Mouse (Mus musculus): ENCODE data around the gene Qars.

Qars gene

GRCm38 (mm10) chr9:108507619-108508434 is at the start of gene Qars:
Qars (plus strand) TSS chr9:108507706.
- peak; percentile 91 to 93 for DNase-seq (ENCODE audit: low spot score in 2 of 2)

DNA sequence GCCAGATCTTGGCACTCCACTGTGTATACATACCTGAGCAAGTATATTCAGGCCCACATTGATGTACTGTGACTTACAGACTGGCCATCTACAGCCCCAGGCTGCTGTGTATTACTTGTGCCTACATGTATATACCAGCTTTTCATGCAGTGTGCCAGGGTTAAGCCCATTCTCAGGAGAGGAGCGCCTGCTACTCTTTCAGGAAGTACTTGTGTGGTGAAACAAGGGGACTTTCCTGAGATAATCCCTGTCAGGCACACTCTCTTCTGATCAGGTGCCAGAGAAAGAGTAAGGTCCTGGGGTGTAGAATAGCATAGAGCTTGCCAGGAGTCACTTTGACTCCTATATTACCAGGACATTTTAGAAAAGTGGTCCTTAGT is 47.6 kb upstream of the Qars start:
- no peak for DNase-seq (ENCODE audit: low spot score in 2 of 2)

- DNase-seq (ENCODE audit: low spot score in 2 of 2): peak; percentile 79 to 87
Observed at GRCm38 (mm10) chr9:108460319-108461178, 47.0 kb upstream of the Qars start, which contains the start of gene Ccdc71. Ccdc71 (plus strand) TSS chr9:108460527.

GRCm38 (mm10) chr9:108461181-108461631 is 46.3 kb upstream of the Qars start, which contains the start of gene Klhdc8b:
Klhdc8b (minus strand) TSS chr9:108461581.
- peak in 1 of 2 experiments; percentile 17 for DNase-seq (ENCODE audit: low spot score in 2 of 2)

- peak in 1 of 2 experiments; percentile 16 for DNase-seq (ENCODE audit: low spot score in 2 of 2)
Observed at GRCm38 (mm10) chr9:108461675-108462074, 45.8 kb upstream of the Qars start.

GRCm38 (mm10) chr9:108462192-108462591 is 45.3 kb upstream of the Qars start:
- DNase-seq (ENCODE audit: low spot score in 2 of 2): peak in 1 of 2 experiments; percentile 47

- DNase-seq (ENCODE audit: low spot score in 2 of 2): peak in 1 of 2 experiments; percentile 18
Observed at GRCm38 (mm10) chr9:108463713-108464112, 43.8 kb upstream of the Qars start.

DNA sequence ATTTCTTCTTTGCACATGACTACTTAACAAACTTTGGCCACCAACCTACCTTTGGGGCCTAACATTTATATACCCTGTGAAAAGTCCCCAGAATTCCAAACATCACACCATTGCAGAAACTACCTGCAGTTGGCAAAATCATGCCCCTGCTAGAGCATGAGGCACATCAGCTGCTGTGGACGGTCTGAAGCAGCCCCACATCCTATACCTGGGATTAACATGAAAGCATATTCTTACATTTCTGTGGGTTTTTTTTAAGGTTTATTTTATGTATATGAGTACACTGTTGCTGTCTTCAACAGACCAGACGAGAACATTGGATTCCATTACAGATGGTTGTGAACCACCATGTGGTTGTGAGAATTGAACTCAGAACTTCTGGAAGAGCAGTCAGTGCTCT is 41.3 kb upstream of the Qars start:
- DNase-seq (ENCODE audit: low spot score in 2 of 2): no peak

DNA sequence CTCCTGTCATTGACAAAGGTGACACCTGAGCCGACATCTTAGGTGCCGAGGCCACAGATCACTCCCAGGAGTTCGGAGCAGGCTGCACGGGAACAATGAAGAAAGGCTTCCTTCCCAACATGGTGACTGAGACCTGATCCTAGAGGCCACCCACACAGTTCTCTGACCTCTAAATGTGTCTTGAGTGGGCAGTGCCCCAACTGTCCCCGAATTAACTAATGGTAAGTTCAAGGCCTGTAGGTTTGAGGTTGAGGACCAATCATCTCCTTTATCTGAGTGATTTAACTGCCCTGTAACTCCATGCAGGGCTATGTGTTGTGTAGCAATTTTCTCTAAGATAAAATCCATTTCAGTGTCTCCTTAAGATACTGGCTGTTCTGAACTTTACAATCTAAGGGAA is 38.1 kb upstream of the Qars start:
- DNase-seq (ENCODE audit: low spot score in 2 of 2): no peak

DNA sequence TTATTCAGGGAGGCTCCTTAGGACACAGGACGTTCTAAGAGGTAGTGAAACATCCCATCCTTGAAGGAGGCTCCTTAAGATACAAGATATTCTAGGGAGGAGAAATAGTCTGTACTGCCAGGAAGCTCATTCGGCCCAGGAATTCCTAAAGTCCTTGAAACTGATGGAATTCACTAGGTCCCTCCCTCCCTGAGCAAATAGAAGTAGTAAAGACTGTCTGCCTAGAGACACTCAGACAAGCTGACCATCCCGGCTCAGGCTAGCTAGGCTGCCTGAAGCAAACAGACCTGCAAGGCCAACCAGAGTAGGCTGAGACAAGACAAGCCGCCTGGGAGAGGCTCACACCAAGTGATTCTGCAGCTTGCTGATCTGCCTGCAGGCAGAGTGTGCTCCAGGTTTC is 37.7 kb upstream of the Qars start:
- no peak for DNase-seq (ENCODE audit: low spot score in 2 of 2)

- no peak for DNase-seq (ENCODE audit: low spot score in 2 of 2)
Observed at GRCm38 (mm10) chr9:108474528-108474927, 33.0 kb upstream of the Qars start.

GRCm38 (mm10) chr9:108478638-108479156 is 28.8 kb upstream of the Qars start:
- DNase-seq (ENCODE audit: low spot score in 2 of 2): peak; percentile 80 to 82

DNA sequence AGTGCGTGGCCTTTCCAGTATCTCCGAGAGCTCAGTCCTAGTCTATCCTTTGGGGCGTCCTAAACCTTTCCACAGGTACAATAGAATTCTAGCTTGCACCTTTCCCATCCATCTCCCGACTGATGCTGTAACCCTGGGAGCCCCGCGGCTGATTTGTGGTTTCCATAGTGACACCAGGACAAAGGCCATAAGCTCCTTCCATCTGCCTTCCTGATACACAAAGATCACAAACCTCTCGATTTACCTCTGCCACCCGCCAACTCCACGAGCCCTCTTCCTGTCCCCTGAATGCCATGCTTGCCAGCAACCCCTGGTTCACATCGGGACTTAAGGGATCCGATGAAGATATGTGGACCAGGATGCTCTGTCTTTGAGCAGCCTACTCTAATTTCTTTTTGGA is 28.3 kb upstream of the Qars start:
- no peak for DNase-seq (ENCODE audit: low spot score in 2 of 2)

GRCm38 (mm10) chr9:108479721-108480351 is 27.7 kb upstream of the Qars start, which contains the start of gene Lamb2:
Lamb2 (plus strand) TSS chr9:108479736.
- no peak for DNase-seq (ENCODE audit: low spot score in 2 of 2)

GRCm38 (mm10) chr9:108480813-108481519 is 26.5 kb upstream of the Qars start:
- no peak for DNase-seq (ENCODE audit: low spot score in 2 of 2)

DNA sequence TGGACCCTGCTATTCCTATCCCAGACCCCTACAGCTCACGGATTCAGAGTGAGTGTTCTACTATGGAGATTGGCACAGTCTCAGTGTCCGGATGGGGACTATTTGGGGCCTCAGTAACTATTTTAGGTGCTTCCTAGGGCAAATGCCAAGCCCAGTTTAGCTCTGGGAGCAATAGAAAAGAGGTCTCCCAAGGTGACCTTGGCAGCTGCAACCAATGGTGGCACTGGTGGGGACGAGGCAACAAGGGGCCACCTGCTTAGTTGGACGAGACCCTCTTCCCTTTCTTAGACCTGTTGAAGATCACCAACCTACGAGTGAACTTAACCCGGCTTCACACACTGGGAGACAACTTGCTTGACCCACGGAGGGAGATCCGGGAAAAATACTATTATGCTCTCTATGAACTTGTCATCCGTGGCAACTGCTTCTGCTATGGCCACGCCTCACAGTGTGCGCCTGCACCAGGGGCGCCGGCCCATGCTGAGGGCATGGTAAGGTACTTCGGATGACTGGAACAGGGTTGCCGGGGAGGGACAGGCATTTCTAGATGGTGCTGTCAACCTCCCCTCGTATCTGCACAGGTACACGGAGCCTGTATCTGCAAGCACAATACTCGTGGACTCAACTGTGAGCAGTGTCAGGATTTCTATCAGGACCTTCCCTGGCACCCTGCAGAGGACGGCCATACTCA is 25.8 kb upstream of the Qars start:
- DNase-seq (ENCODE audit: low spot score in 2 of 2): no peak

DNA sequence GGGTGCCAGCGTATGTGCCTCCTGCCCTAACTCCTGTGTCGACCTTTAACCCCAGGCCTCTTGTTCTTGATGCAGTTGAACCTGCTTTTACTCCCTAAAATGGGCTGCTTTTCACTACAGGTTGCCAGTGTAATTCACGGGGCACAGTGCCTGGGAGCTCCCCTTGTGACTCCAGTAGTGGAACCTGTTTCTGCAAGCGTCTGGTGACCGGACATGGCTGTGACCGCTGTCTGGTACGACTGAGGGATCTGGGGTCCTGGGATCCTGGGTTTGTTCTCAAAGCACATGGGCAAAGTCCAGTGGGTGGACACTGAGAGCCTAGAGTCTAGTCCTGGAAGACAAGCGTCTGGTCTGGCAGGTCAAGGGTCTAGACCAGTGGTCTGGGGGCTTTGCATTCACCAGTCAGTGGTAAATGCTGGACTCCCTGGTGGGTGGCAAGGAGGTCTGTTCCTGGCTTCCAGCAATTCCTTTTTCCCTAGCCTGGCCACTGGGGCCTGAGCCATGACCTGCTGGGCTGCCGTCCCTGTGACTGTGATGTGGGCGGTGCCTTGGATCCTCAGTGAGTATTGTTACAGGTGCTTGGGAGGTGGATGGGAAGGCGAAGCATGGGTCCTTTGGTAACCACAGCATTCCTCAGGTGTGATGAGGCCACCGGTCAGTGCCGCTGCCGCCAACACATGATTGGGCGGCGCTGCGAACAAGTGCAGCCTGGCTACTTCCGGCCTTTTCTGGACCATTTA is 24.3 kb upstream of the Qars start:
- DNase-seq (ENCODE audit: low spot score in 2 of 2): no peak

- DNase-seq (ENCODE audit: low spot score in 2 of 2): no peak
Observed at GRCm38 (mm10) chr9:108484021-108484420, 23.5 kb upstream of the Qars start.

DNA sequence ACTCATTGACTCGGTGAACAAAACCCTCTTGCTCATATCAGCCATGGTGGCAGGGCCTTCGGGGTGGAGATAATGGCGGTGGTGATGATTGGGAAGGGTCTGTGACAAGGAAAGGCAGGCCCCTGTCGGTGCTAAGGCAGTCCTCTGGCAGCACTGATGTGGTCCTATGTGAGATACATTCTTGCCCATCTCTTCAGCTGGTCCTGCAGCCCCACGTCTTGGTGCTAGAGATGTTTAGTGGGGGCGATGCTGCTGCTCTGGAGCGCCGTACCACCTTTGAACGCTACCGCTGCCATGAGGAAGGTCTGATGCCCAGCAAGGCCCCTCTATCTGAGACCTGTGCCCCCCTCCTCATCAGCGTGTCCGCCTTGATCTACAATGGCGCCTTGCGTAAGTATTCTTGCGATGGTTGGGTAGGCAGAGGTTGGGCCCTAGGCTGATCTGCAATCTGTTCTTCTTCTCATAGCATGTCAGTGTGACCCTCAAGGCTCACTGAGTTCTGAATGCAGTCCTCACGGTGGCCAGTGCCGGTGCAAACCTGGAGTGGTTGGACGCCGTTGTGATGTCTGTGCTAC is 22.1 kb upstream of the Qars start:
- DNase-seq (ENCODE audit: low spot score in 2 of 2): no peak

Data from urinary bladder, postnatal 4 days (tissue).